Mouse (Mus musculus) hindbrain, embryonic 16.5 days (tissue): ENCODE measurements around the gene Spc24. TPM values are rescaled to one million over a fixed set of nuclear protein-coding genes. Genes with fewer than 3 reads are reported as not detected.
A peak's percentile ranks its signal among the peaks of the same experiment; 100 is the strongest.

Experiments
- ATAC-seq: fragments of 200-750 bp; cut with Nextera tagmentation; 2 replicates; pipeline ENCODE4 v1.8.0; 2017; ENCODE audit warnings: moderate TSS enrichment, moderate library complexity
- H3K27ac ChIP-seq: fragments of 300-500 bp; sonication (generic); 2 replicates; pipeline ENCODE4 v1.5.1; 2014; ENCODE audit warnings: low read depth, mild to moderate bottlenecking, control low read depth, low read length, moderate library complexity
- H3K27me3 ChIP-seq: fragments of 300-500 bp; sonication (generic); replicated peaks from 2 replicates; pipeline ENCODE4 v1.6.1; 2014; ENCODE audit warnings: low read length; ENCODE audit not compliant: control insufficient read depth, insufficient read depth
- H3K36me3 ChIP-seq: fragments of 300-500 bp; sonication (generic); 2 replicates; pipeline ENCODE4 v1.6.1; 2014; ENCODE audit warnings: mild to moderate bottlenecking, low read length, moderate library complexity, mixed read lengths; ENCODE audit not compliant: control insufficient read depth, insufficient read depth
- H3K4me1 ChIP-seq: fragments of 300-500 bp; sonication (generic); 2 replicates; pipeline ENCODE4 v1.6.1; 2014; ENCODE audit warnings: low read depth, low read length; ENCODE audit not compliant: control insufficient read depth, insufficient read depth
- H3K4me2 ChIP-seq: fragments of 300-500 bp; sonication (generic); 2 replicates; pipeline ENCODE4 v1.6.1; 2014; ENCODE audit warnings: mild to moderate bottlenecking, low read length, control low read depth, moderate library complexity
- H3K4me3 ChIP-seq: fragments of 300-500 bp; sonication (generic); 2 replicates; pipeline ENCODE4 v1.5.1; 2014; ENCODE audit warnings: mild to moderate bottlenecking, low read length, control low read depth, moderate library complexity
- H3K9ac ChIP-seq: fragments of 300-500 bp; sonication (generic); 2 replicates; pipeline ENCODE4 v1.6.1; 2014; ENCODE audit warnings: low read depth, mild to moderate bottlenecking, control low read depth, low read length, moderate library complexity
- H3K9me3 ChIP-seq: fragments of 300-500 bp; sonication (generic); 2 replicates; pipeline ENCODE4 v1.6.1; 2014; ENCODE audit warnings: mild to moderate bottlenecking, low read length, moderate library complexity; ENCODE audit not compliant: control insufficient read depth
- WGBS: fragments of 180-500 bp; shearing (Covaris S2); extraction: QIAGEN DNeasy Blood & Tissue Kit; methylation state at CpG from one replicate; pipeline ENCODE4 v1.1.7; 2014; 5-methylcytosine and 5-hydroxymethylcytosine counted together
- polyA plus RNA-seq: library from polyadenylated mRNA; unstranded; fragments of >200 nt; fragmentation: Nextera tagmentation; extraction: Ambion mirVana; gene quantifications from 2 replicates; pipeline ENCODE4 v1.2.1, GENCODE M21; 2015

The Spc24 gene
- polyA plus RNA-seq, 1 experiment from 2014 or later, result 26.0 TPM

DNA sequence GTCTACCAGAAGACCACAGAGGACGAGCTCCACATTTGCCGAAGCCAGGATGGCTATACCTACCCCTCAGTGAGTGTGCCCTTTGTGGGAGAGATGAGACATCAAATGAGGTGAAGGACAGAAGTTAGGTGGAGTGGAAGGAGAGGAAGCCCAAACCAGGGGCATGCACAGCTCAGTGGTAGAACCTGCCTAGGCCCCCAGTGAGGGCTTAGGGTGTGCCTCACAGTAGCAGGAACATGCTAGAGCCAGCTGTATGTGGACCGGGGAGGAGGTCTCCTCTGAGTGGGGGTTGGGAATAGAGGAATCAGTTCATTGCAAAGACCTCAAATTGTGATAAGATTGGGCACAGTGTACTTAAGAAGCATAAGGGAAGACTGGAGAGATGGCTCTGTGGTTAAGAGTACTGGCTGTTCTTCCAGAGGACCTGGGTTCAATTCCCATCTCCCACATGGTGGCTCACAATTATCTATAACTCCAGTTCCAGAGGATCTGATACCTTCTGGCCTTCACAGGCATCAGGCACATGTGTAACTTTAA, 12.8 kb downstream of the Spc24 start:
- peak overlapping the region; percentile 71; the same call in 1 of the 2 replicates for H3K27ac ChIP-seq
- H3K4me3 ChIP-seq, result no peak overlapping the region
- H3K36me3 ChIP-seq, result peaks cover 32% of the 10 kb centered on the region
- no peak for ATAC-seq
- no peak overlapping the region for H3K9ac ChIP-seq
- H3K4me2 ChIP-seq, result no peak overlapping the region
- no peaks in the 10 kb centered on the region; the same call in 1 of the 2 replicates for H3K4me1 ChIP-seq
- H3K27me3 ChIP-seq, result no peaks in the 10 kb centered on the region
- WGBS, result 80% methylated on average over 3 of the region's 3 CpGs
- no peaks in the 10 kb centered on the region for H3K9me3 ChIP-seq

DNA sequence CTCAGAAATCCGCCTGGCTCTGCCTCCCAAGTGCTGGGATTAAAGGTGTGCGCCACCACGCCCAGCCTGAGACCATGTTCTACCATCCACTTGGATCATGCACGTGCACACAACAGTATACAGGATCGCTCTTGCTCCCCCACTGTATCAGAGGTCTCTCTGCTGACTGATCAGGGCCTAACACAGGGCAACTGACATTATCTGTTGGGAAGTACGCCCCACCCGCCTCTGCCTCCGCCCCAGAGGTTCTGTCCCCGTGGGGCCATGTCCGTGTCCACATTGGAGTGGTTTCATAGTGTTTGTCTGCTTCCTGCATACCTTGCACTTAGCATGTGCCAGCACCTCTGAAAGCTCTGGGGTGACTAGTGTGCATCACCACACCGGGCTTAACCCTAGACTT, 18.6 kb downstream of the Spc24 start:
- Histone ChIP-seq H3K4me3 (no peak overlapping the region), H3K36me3 (peaks cover 75% of the 10 kb centered on the region), H3K9me3 (no peaks in the 10 kb centered on the region), H3K4me2 (no peak overlapping the region), H3K9ac (no peak overlapping the region), H3K27me3 (no peaks in the 10 kb centered on the region), H3K27ac (no peak overlapping the region), H3K4me1 (no peaks in the 10 kb centered on the region)
- 96% methylated on average over 11 of the region's 11 CpGs for WGBS
- no peak for ATAC-seq

DNA sequence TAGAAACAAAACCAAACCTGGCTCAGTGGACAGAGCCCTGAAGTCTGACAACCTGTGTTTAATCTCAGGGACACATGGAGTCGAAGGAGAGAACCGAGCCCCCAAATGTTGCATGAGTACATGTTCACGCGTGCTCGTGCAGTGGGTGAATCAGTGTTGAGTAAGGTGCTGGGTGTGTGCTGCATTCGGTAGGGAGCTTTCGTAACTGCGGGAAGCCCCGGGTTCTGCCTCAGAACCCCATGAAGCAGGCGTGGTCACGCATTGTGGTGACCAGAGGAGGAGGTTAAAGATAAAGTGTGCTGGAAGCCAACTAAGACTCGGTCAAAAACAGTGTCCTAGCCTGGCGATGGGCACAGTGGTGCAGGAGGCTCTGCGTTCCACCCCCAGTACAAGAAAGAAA, 19.7 kb downstream of the Spc24 start:
- H3K9ac ChIP-seq, result no peak overlapping the region
- ATAC-seq, result no peak
- H3K27me3 ChIP-seq, result no peaks in the 10 kb centered on the region
- H3K4me2 ChIP-seq, result no peak overlapping the region
- no peaks in the 10 kb centered on the region for H3K9me3 ChIP-seq
- no peak overlapping the region for H3K4me3 ChIP-seq
- no peaks in the 10 kb centered on the region for H3K4me1 ChIP-seq
- H3K36me3 ChIP-seq, result peaks cover 71% of the 10 kb centered on the region
- no peak overlapping the region for H3K27ac ChIP-seq
- WGBS, result 93% methylated on average over 14 of the region's 14 CpGs

DNA sequence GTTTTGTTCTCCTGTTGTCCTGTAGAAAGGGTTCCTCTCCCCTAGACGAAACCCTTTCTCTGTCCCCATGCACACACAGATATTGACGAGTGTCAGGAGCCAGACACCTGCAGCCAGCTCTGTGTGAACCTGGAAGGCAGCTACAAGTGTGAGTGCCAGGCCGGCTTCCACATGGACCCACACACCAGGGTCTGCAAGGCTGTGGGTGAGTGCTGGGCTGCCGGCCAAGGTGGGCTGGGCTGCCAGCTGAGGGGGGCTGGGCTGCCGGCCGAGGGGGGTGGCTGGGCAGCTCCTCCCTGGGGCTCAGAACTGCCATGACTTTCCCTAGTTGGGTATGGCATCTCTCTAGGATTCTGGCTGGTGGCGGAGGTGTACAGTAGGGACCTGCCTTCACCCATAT, 21.3 kb downstream of the Spc24 start:
- Histone ChIP-seq H3K4me3 (no peak overlapping the region), H3K9me3 (no peaks in the 10 kb centered on the region), H3K36me3 (peaks cover 76% of the 10 kb centered on the region), H3K9ac (no peak overlapping the region), H3K4me1 (no peaks in the 10 kb centered on the region), H3K27ac (no peak overlapping the region), H3K27me3 (no peaks in the 10 kb centered on the region), H3K4me2 (no peak overlapping the region)
- WGBS, result 89% methylated on average over 7 of the region's 7 CpGs
- peak; percentile 54; the same call in 1 of the 2 replicates for ATAC-seq

DNA sequence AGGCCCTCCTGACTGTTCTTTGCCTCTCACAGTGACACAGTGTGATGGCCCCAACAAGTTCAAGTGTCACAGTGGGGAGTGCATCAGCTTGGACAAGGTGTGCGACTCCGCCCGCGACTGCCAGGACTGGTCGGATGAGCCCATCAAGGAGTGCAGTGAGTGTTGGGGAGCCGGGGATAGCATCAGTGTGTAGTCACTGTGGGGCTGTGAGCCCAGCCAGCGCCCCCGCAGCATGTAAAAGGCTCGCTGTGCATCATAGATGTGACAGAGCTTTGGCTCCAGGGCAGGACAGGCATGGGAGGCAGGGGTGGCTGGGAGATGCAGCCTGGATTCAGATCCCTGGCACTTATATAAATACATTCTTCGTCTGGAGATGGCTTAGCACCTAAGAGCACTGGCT, 22.9 kb downstream of the Spc24 start:
- Histone ChIP-seq H3K36me3 (peaks cover 76% of the 10 kb centered on the region), H3K4me2 (no peak overlapping the region), H3K27me3 (no peaks in the 10 kb centered on the region), H3K4me1 (no peaks in the 10 kb centered on the region), H3K27ac (no peak overlapping the region), H3K4me3 (no peak overlapping the region), H3K9me3 (no peaks in the 10 kb centered on the region), H3K9ac (no peak overlapping the region)
- WGBS, result 92% methylated on average over 10 of the region's 10 CpGs
- no peak for ATAC-seq

DNA sequence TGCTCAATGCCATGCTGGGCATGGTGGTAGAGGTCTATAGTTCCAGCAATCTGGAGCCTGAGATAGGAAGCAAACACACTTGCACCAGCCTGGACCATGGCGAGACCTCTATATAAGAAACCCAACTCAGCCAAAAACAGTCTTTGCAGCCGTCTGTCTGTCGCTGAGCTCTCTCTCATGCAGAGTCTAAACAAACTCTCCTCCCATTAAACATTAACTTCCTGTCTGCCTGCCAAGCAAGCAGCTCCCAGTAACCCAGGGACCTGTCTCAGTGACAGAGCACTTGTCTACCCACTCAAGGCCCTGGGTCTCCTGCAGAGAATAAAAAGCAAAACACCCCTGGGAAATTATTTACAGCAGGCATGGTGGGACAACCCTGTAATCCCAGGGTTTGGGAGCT, 23.5 kb downstream of the Spc24 start:
- Histone ChIP-seq H3K4me2 (no peak overlapping the region), H3K4me3 (no peak overlapping the region), H3K4me1 (no peaks in the 10 kb centered on the region), H3K27me3 (no peaks in the 10 kb centered on the region), H3K9me3 (no peaks in the 10 kb centered on the region), H3K27ac (no peak overlapping the region), H3K36me3 (peaks cover 74% of the 10 kb centered on the region), H3K9ac (no peak overlapping the region)
- WGBS, result 71% methylated on average over 3 of the region's 3 CpGs
- no peak for ATAC-seq

DNA sequence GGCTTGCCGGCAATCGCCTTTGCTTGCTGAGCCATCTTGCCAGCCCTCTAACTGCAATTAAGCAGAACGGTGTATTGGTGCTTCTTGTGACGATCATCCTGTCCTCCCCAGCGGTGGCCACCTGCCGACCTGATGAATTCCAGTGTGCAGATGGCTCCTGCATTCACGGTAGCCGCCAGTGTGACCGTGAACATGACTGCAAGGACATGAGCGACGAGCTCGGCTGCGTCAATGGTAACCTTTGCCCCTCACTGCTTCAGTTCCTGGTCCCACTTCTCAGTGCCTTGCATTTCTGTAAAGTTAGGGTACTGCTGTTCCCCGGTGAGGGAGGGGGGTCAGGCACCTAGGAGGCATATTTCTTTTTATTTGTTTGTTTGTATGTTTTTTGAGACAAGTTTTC, 25.0 kb downstream of the Spc24 start:
- no peak overlapping the region for H3K27ac ChIP-seq
- H3K36me3 ChIP-seq, result peaks cover 65% of the 10 kb centered on the region
- no peak overlapping the region for H3K4me3 ChIP-seq
- H3K4me2 ChIP-seq, result no peak overlapping the region
- H3K9ac ChIP-seq, result no peak overlapping the region
- no peaks in the 10 kb centered on the region for H3K9me3 ChIP-seq
- H3K27me3 ChIP-seq, result no peaks in the 10 kb centered on the region
- H3K4me1 ChIP-seq, result no peaks in the 10 kb centered on the region
- 84% methylated on average over 14 of the region's 14 CpGs for WGBS
- ATAC-seq, result no peak

DNA sequence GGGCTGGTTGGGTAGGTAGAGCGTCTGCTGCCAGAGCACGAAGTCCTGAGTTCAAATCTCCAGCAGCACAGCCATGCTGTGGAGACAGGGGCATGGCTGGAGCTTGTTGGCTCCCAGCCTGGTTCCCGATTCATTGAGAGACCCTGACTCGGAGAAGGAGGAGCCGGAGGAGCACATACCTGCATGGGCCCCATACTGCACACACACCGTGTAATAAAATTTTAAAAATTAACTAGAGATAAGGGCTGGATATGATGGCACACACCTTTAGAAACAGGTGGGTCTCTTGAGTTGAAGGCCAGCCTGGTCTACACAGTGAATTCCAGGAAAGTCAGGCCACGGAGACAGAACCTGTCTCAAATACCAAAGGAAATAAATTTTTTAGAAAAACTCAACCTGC, 26.1 kb downstream of the Spc24 start:
- H3K4me3 ChIP-seq, result no peak overlapping the region
- no peak for ATAC-seq
- H3K27me3 ChIP-seq, result no peaks in the 10 kb centered on the region
- H3K9me3 ChIP-seq, result no peaks in the 10 kb centered on the region
- H3K4me2 ChIP-seq, result no peak overlapping the region
- no peak overlapping the region for H3K9ac ChIP-seq
- 97% methylated on average over 7 of the region's 7 CpGs for WGBS
- no peaks in the 10 kb centered on the region for H3K4me1 ChIP-seq
- no peak overlapping the region for H3K27ac ChIP-seq
- peaks cover 54% of the 10 kb centered on the region for H3K36me3 ChIP-seq

DNA sequence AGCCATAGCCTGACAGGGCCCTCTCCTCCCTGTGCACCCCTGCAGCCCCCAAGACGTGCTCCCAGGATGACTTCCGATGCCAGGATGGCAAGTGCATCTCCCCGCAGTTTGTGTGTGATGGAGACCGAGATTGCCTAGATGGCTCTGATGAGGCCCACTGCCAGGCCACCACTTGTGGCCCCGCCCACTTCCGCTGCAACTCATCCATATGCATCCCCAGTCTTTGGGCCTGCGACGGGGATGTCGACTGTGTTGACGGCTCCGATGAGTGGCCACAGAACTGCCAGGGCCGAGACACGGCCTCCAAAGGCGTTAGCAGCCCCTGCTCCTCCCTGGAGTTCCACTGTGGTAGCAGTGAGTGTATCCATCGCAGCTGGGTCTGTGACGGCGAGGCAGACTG, 26.7 kb downstream of the Spc24 start:
- Histone ChIP-seq H3K9me3 (no peaks in the 10 kb centered on the region), H3K4me3 (no peak overlapping the region), H3K27me3 (no peaks in the 10 kb centered on the region), H3K27ac (no peak overlapping the region), H3K4me2 (no peak overlapping the region), H3K9ac (no peak overlapping the region), H3K4me1 (no peaks in the 10 kb centered on the region), H3K36me3 (peaks cover 49% of the 10 kb centered on the region)
- no peak for ATAC-seq
- WGBS, result 77% methylated on average over 17 of the region's 17 CpGs

DNA sequence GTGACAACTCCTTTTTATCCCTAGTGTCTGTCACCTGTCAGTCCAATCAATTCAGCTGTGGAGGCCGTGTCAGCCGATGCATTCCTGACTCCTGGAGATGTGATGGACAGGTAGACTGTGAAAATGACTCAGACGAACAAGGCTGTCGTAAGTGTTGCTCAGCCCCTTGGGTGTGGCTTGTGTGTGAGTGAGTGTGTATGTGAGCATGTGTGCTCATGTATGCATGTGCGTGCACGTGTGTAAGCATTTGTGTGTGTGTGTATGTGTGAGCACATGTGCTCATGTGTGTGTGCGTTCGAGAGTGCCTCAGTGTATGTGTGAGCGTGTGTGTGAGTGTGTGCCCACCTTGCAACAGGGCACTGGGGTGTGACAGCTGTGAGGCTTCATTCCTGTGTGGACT, 27.8 kb downstream of the Spc24 start:
- Histone ChIP-seq H3K27ac (no peak overlapping the region), H3K9me3 (no peaks in the 10 kb centered on the region), H3K27me3 (no peaks in the 10 kb centered on the region), H3K4me3 (no peak overlapping the region), H3K9ac (no peak overlapping the region), H3K36me3 (peaks cover 38% of the 10 kb centered on the region), H3K4me2 (no peak overlapping the region), H3K4me1 (no peaks in the 10 kb centered on the region)
- 91% methylated on average over 9 of the region's 9 CpGs for WGBS
- ATAC-seq, result no peak
